Mouse (Mus musculus) forebrain, embryonic 14.5 days (tissue): ENCODE measurements at regions not wholly inside any gene's neighbourhood (a gene's known extent, or its start where the extent isn't known, plus 50 kb on each side); places are given as distances from the start of the nearest gene placed in this dataset.

ENCODE experiments used
- ATAC-seq: fragments of 200-750 bp; cut with Nextera tagmentation; 2 replicates; pipeline ENCODE4 v1.8.0; 2017; ENCODE audit warnings: mild to moderate bottlenecking, moderate library complexity
- DNase-seq: peaks from one replicate; pipeline ENCODE4 v3.0.0-alpha.2; 2015; ENCODE audit warnings: low spot score
- H3K27ac ChIP-seq: fragments of 300-500 bp; sonication (generic); 2 replicates; pipeline ENCODE4 v1.5.1; 2014; ENCODE audit warnings: low read depth, mild to moderate bottlenecking, control low read depth, low read length, moderate library complexity
- H3K27me3 ChIP-seq: fragments of 300-500 bp; sonication (generic); replicated peaks from 2 replicates; pipeline ENCODE4 v1.6.1; 2014; ENCODE audit warnings: low read length, control low read depth, mixed read lengths; ENCODE audit not compliant: control insufficient read depth, insufficient read depth
- H3K36me3 ChIP-seq: fragments of 300-500 bp; sonication (generic); 2 replicates; pipeline ENCODE4 v1.6.1; 2014; ENCODE audit warnings: low read length, control low read depth; ENCODE audit not compliant: control insufficient read depth, insufficient read depth
- H3K4me1 ChIP-seq: fragments of 300-500 bp; sonication (generic); 2 replicates; pipeline ENCODE4 v1.6.1; 2014; ENCODE audit warnings: antibody characterized with exemption, low read length, control low read depth; ENCODE audit not compliant: control insufficient read depth, insufficient read depth
- H3K4me2 ChIP-seq: fragments of 300-500 bp; sonication (generic); 2 replicates; pipeline ENCODE4 v1.6.1; 2014; ENCODE audit warnings: mild to moderate bottlenecking, control low read depth, low read length
- H3K4me3 ChIP-seq: fragments of 300-500 bp; sonication (generic); 2 replicates; pipeline ENCODE4 v1.5.1; 2014; ENCODE audit warnings: low read depth, low read length, control low read depth
- H3K9ac ChIP-seq: fragments of 300-500 bp; sonication (generic); 2 replicates; pipeline ENCODE4 v1.6.1; 2014; ENCODE audit warnings: mild to moderate bottlenecking, low read length, control low read depth, moderate library complexity
- H3K9me3 ChIP-seq: fragments of 300-500 bp; sonication (generic); replicated peaks from 2 replicates; pipeline ENCODE4 v1.6.1; 2016; ENCODE audit warnings: low read length, control low read depth, mixed read lengths; ENCODE audit not compliant: control insufficient read depth
- WGBS: fragments of 180-500 bp; shearing (Covaris S2); extraction: QIAGEN DNeasy Blood & Tissue Kit; methylation state at CpG from one replicate; pipeline ENCODE4 v1.1.7; 2014; 5-methylcytosine and 5-hydroxymethylcytosine counted together

DNA sequence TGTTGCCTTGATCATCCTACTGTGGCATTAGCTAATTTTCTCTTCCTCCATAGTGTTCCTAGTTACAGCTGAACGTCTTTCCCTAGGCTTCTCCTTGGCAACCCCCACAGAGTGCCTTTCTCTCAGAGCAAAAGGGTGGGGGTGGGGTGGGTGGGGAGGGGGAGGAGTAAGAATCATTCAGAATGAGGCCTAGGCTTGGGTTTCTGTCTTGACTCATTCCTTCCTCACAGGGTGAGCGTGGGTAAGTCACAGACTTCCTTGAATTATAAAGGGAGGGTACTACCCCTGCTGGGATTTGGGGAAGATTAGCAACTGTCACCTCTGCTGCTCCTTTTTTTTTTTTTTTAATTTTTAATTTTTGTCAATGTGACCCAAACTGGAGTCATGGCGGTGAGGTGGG is 114.5 kb downstream of the Dhx35 start:
- 49% methylated on average over 3 of the region's 3 CpGs for WGBS
- no peak overlapping the region for H3K9ac ChIP-seq
- no peak overlapping the region for H3K4me2 ChIP-seq
- peaks cover 5% of the 10 kb centered on the region; the same call in 1 of the 2 replicates for H3K4me1 ChIP-seq
- no peaks in the 10 kb centered on the region for H3K36me3 ChIP-seq
- no peak overlapping the region for H3K4me3 ChIP-seq
- H3K27me3 ChIP-seq: no peaks in the 10 kb centered on the region
- no peak for ATAC-seq
- no peak for DNase-seq
- H3K9me3 ChIP-seq: no peaks in the 10 kb centered on the region
- H3K27ac ChIP-seq: no peak overlapping the region

DNA sequence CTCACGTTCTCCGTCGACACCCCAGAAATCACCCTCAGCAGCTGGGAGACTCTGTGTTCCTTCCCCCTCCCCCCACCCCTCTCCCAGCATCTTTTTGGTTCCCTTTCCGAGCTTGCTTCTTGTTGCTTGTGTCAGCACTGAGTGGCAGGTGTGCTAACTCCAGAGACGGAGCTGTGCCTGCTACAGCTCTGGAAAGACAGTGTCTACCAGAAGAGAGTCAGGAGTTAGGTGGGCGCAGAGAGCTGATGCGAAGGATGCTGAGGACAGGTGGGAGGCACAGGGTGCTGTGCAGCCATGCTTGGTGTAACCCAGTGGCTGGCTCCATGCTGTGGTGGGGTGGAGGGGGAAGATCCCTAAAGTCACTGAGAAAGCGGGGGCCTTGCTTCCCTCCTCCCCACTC is 115.7 kb downstream of the Dhx35 start:
- WGBS: 65% methylated on average over 8 of the region's 8 CpGs
- H3K27ac ChIP-seq: no peak overlapping the region
- no peak overlapping the region for H3K4me3 ChIP-seq

DNA sequence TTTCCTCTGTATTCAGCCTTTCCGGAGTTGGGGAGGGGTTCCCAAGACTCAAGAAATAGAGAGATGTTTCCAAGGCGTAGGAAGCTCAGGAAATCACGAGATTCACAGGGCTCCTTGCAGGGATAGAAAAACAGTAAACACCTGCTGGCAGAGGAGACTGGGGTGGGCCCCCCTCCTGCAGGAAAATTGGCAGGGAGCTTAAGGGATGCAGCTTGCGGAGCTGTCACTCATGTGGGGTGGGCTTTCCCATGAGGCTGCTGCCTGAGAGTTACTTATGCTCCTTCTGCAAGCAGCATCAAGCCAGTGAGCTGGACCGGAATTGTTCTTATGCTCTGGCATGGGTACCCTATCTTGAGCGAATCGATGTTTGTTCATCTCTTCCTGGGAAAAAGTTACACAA is 116.6 kb downstream of the Dhx35 start:
- ATAC-seq (peak; percentile 64; the same call in 1 of the 2 replicates), DNase-seq (peak; percentile 70)
- H3K36me3 ChIP-seq: no peaks in the 10 kb centered on the region
- WGBS: 53% methylated on average over 7 of the region's 7 CpGs
- no peaks in the 10 kb centered on the region for H3K9me3 ChIP-seq
- H3K4me1 ChIP-seq: peaks cover 5% of the 10 kb centered on the region; the same call in 1 of the 2 replicates
- no peak overlapping the region for H3K9ac ChIP-seq
- H3K27ac ChIP-seq: no peak overlapping the region
- H3K4me2 ChIP-seq: no peak overlapping the region
- no peak overlapping the region for H3K4me3 ChIP-seq
- H3K27me3 ChIP-seq: no peaks in the 10 kb centered on the region

More for the DNA sequence above, 115.7 kb downstream of the Dhx35 start:
- Histone ChIP-seq H3K9ac (no peak overlapping the region), H3K9me3 (no peaks in the 10 kb centered on the region), H3K4me1 (peaks cover 5% of the 10 kb centered on the region; the same call in 1 of the 2 replicates), H3K36me3 (no peaks in the 10 kb centered on the region), H3K27me3 (no peaks in the 10 kb centered on the region), H3K4me2 (no peak overlapping the region)
- no peak for ATAC-seq
- DNase-seq: no peak

DNA sequence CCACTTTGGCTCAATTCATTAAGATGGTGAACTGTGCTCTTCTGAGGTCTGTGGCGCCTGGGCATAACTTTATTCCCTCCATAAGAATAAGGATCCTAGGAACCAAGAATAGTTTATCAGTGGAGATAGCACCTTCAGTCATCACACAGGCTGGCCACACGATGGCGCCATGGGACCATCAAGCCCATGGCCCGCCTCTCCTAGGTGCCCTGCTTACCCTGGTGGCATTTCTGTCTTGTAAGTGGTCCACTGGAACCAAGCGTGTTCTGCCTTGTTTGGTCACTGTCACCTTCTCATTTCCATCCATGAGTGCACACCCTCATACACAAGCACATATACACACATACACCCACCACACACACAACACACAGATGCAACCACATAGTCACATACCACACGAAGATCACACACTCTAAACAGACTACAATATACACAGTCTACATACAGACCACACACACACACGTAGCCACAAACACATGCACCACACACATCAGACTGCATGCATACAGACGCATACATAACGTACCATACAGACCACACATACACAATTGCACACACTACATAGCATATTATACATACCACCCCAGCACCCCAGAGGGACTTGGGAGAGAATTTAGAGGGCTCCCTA is 118.1 kb downstream of the Dhx35 start:
- Histone ChIP-seq H3K4me1 (peaks cover 5% of the 10 kb centered on the region; the same call in 1 of the 2 replicates), H3K4me3 (no peak overlapping the region), H3K27me3 (no peaks in the 10 kb centered on the region), H3K4me2 (no peak overlapping the region), H3K27ac (no peak overlapping the region), H3K9ac (no peak overlapping the region), H3K36me3 (no peaks in the 10 kb centered on the region), H3K9me3 (no peaks in the 10 kb centered on the region)
- peak; percentile 86 for DNase-seq
- 40% methylated on average over 9 of the region's 9 CpGs for WGBS
- peak; percentile 65 for ATAC-seq

DNA sequence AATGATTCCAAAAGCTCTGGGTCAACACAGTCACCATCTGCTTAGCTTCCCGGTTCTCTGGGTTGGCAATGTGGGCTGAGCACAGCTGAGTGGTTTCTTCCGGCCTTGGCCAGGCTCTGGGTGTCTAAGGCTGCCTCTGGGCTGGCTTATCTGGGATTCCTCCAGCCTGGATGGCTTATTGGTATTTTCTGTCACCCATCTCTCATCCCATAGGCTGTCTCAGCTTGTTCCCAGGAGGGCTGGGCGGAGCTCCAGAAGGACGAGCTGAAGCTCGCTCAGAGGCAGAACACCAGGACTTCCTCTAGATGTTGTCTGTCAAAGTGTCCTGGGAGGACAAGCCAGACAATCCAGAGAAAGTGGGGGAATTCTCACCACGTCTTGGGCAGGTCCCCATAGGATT is 122.8 kb downstream of the Dhx35 start:
- no peak for DNase-seq
- ATAC-seq: no peak
- Histone ChIP-seq H3K9ac (no peak overlapping the region), H3K27ac (no peak overlapping the region), H3K4me1 (no peaks in the 10 kb centered on the region), H3K9me3 (no peaks in the 10 kb centered on the region), H3K27me3 (no peaks in the 10 kb centered on the region), H3K4me3 (no peak overlapping the region), H3K4me2 (no peak overlapping the region), H3K36me3 (no peaks in the 10 kb centered on the region)
- WGBS: 67% methylated on average over 6 of the region's 6 CpGs

DNA sequence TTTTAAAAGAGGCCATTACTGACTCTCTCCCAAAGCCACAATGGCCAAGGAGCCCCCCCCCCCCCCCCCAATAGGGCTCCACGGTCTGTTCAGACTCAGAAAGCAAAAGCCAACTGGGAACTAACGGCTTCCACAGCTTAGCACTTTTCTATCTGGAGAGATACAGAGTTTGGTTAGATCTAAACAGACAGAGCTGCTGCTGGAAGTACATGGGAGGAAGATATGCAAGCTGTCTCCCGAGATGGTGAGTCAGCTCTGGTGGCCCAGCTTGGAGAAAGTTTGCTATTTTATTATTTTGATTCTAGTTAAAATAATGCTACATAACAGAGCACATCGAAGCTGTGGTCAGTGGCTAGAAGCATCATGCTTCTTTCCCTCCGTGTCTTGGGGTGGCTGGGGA is 123.7 kb downstream of the Dhx35 start:
- 87% methylated on average over 5 of the region's 5 CpGs for WGBS
- Histone ChIP-seq H3K4me2 (no peak overlapping the region), H3K4me3 (no peak overlapping the region), H3K36me3 (no peaks in the 10 kb centered on the region), H3K27me3 (no peaks in the 10 kb centered on the region), H3K9me3 (no peaks in the 10 kb centered on the region), H3K27ac (no peak overlapping the region), H3K9ac (no peak overlapping the region), H3K4me1 (no peaks in the 10 kb centered on the region)
- no peak for ATAC-seq
- no peak for DNase-seq

DNA sequence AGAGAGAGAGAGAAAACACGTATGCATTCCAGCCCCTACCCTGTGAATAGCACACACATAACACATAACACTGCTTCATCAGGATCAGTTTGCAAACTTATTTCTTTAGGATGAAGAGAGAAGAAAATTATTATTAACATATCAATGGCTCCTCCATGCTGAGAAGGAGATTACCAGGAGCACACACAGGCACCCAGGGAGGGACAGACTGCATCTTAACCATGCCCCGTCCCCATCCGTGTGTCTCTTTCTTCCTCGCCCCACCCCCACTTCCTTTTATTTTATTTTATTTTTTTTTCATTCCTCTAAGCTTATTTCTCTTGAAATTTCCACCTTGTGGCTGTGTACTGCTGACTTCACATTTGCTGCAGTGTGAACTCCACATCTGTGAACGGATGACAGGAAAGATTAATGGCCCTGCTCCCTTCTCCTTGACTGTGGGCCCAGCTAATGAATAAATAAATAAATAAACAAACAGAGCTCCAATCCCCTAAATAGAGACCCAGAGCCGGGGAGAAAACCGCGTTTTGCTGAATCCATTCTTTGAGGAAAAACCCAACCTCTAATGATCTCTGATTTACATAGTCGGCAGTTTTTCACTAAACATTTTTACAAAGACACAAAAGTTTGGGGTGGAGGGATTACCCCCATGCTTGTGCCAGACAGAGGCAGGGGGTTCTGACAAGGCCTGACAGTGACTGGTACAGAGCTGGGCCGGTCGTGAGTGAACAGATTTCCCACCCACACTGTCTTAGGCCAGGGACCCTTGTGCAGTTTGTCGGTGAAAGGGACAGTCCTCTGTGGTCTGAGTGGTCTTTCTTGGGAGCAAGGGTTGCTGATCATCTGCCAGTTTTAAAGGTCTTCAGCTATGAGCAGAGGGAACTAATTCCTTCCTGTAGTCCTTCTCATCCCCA is 127.0 kb downstream of the Dhx35 start:
- H3K36me3 ChIP-seq: no peaks in the 10 kb centered on the region
- H3K27ac ChIP-seq: no peak overlapping the region
- H3K4me2 ChIP-seq: no peak overlapping the region
- DNase-seq (no peak), ATAC-seq (no peak)
- H3K4me3 ChIP-seq: no peak overlapping the region
- 33% methylated on average over 11 of the region's 12 CpGs for WGBS
- no peaks in the 10 kb centered on the region for H3K27me3 ChIP-seq
- H3K9me3 ChIP-seq: no peaks in the 10 kb centered on the region
- no peaks in the 10 kb centered on the region for H3K4me1 ChIP-seq
- no peak overlapping the region for H3K9ac ChIP-seq

DNA sequence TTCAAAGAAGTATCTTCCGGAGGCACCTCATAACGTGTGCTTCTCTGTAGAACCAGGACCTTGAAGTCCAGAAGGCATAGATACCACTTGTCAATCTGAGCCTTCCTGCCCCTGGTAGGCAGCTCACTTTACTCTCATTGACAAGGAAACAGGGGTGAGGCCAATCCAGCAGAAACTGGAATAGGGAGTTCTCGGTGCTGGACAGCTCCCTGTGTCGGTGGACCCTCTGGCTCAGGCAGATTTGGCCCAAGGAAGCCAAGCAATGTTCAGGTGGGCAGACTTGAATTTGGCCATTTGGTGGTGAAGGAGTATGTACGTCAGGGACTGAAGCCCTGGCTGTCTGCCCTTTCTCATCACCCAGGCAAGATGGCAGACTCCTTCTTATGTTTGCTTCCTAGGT is 128.2 kb downstream of the Dhx35 start:
- no peaks in the 10 kb centered on the region for H3K36me3 ChIP-seq
- DNase-seq: no peak
- no peak for ATAC-seq
- H3K27ac ChIP-seq: no peak overlapping the region
- no peak overlapping the region for H3K4me2 ChIP-seq
- no peak overlapping the region for H3K9ac ChIP-seq
- no peak overlapping the region for H3K4me3 ChIP-seq
- H3K27me3 ChIP-seq: no peaks in the 10 kb centered on the region
- 54% methylated on average over 5 of the region's 5 CpGs for WGBS
- H3K4me1 ChIP-seq: no peaks in the 10 kb centered on the region
- no peaks in the 10 kb centered on the region for H3K9me3 ChIP-seq

DNA sequence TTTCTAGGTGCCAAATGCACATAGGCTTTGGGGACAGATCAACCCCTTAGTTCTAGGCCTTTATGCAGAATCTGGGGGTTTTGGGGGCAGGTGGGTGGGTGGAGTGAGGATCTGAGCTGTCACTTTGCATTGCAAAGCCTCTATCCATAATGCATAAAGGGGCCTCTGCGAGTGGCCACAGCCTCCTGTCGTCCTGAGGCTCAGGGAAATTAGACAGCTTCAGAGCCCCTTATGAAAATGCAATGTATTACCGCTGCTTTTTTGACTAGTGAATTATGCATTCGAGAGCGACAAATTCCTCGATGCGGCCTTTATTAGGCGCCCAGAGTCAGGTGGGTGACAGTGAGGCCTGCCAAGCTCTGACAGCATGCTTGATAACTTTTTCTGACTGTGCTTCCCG is 134.9 kb downstream of the Dhx35 start:
- 48% methylated on average over 9 of the region's 9 CpGs for WGBS
- Histone ChIP-seq H3K27ac (no peak overlapping the region), H3K9me3 (no peaks in the 10 kb centered on the region), H3K27me3 (no peaks in the 10 kb centered on the region), H3K4me3 (no peak overlapping the region), H3K4me1 (no peaks in the 10 kb centered on the region), H3K36me3 (no peaks in the 10 kb centered on the region), H3K4me2 (no peak overlapping the region), H3K9ac (no peak overlapping the region)
- peak; percentile 27 for DNase-seq
- ATAC-seq: no peak
